Mouse (Mus musculus) NIH3T3 (cell line): ENCODE measurements around the gene Lmx1a.

ENCODE experiments used
- DNase-seq: peaks from one replicate; pipeline ENCODE4 v3.0.0-alpha.2; 2012; ENCODE audit warnings: low read depth

The Lmx1a gene

GRCm38 (mm10) chr1:167689232-167689261 is at the start of gene Lmx1a:
Gene Lmx1a (plus strand): TSS chr1:167689237.
- DNase-seq: no peak

GRCm38 (mm10) chr1:167644866-167645537 is 44.0 kb upstream of the Lmx1a start:
- peak; percentile 89 for DNase-seq

GRCm38 (mm10) chr1:167648670-167649069 is 40.4 kb upstream of the Lmx1a start:
- DNase-seq: no peak

- DNase-seq: no peak
Measured at GRCm38 (mm10) chr1:167649122-167649633, 39.9 kb upstream of the Lmx1a start.

- DNase-seq: no peak
Measured at GRCm38 (mm10) chr1:167652336-167652735, 36.7 kb upstream of the Lmx1a start.

GRCm38 (mm10) chr1:167659065-167659464 is 30.0 kb upstream of the Lmx1a start:
- DNase-seq: no peak

GRCm38 (mm10) chr1:167660521-167661101 is 28.4 kb upstream of the Lmx1a start:
- peak; percentile 94 for DNase-seq

- DNase-seq: no peak
Measured at GRCm38 (mm10) chr1:167661123-167661522, 27.9 kb upstream of the Lmx1a start.

- DNase-seq: no peak
Measured at GRCm38 (mm10) chr1:167663136-167663535, 25.9 kb upstream of the Lmx1a start.

GRCm38 (mm10) chr1:167669796-167670195 is 19.2 kb upstream of the Lmx1a start:
- DNase-seq: peak; percentile 34

- DNase-seq: no peak
Measured at GRCm38 (mm10) chr1:167672433-167672987, 16.5 kb upstream of the Lmx1a start.

GRCm38 (mm10) chr1:167679061-167679460 is 10.0 kb upstream of the Lmx1a start:
- no peak for DNase-seq

- DNase-seq: no peak
Measured at GRCm38 (mm10) chr1:167688001-167688346, 1.1 kb upstream of the Lmx1a start.

GRCm38 (mm10) chr1:167688347-167689231 is 448 bp upstream of the Lmx1a start:
- DNase-seq: no peak

- no peak for DNase-seq
Measured at GRCm38 (mm10) chr1:167689262-167690137, 463 bp downstream of the Lmx1a start.

- no peak for DNase-seq
Measured at GRCm38 (mm10) chr1:167690138-167690710, 1.2 kb downstream of the Lmx1a start.

GRCm38 (mm10) chr1:167690716-167691550 is 1.9 kb downstream of the Lmx1a start:
- no peak for DNase-seq

GRCm38 (mm10) chr1:167691911-167692682 is 3.1 kb downstream of the Lmx1a start:
- DNase-seq: no peak

- DNase-seq: no peak
Measured at GRCm38 (mm10) chr1:167692683-167693045, 3.6 kb downstream of the Lmx1a start.
